19 mouse cellular contexts compared by ENCODE assay signal in the genomic region with DNA sequence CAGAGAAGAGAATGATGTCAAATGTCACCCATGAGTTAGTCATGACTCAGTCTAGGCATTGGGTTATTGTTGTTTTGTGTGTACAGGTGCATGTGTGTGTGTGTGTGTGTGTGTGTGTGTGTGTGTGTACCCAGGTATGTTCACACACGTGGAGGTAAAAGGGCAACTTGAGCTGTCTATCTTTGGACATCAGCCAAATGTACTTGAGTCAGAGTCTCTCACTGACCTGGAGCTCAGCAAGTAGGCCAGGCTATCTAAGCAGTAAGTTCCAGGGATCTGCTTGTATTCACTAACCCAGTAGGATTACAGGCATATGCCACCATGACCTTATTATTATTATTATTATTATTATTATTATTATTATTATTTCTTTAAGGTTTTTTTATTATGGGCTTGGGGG.
"Had no signal": no experiment of that assay in that cellular context is flagged by ENCODE, and none has a peak within 500 bp of the region (broad histone marks: within the 10 kb centered on the region; RNA-seq: fewer than 3 reads in every experiment).

No protein-coding gene starts in this region.

- H3K27ac ChIP-seq: midbrain, embryonic 10.5 days; midbrain, embryonic 12.5 days; neural tube, embryonic 13.5 days; neural tube, embryonic 15.5 days had no signal

- H3K9ac ChIP-seq: lung, embryonic 14.5 days; midbrain, embryonic 12.5 days; neural tube, embryonic 13.5 days; neural tube, embryonic 15.5 days had no signal

- DNase-seq: lung, adult 18-20 months; lung, embryonic 14.5 days; lung, postnatal 10 days; lung, postnatal 4 days; midbrain, embryonic 14.5 days; retina, postnatal 1 day; right cerebral cortex, adult 18-20 months; right cerebral cortex, postnatal 25 days; right cerebral cortex, postnatal 4 days; spleen, adult 18-20 months; thymus, adult 18-20 months; thymus, postnatal 14 days; thymus, postnatal 36 days had no signal

- H3K4me1 ChIP-seq: midbrain, embryonic 10.5 days; midbrain, embryonic 12.5 days; neural tube, embryonic 13.5 days; neural tube, embryonic 15.5 days had no signal

- ATAC-seq: midbrain, embryonic 16.5 days had no signal

- H3K4me2 ChIP-seq: lung, embryonic 14.5 days; midbrain, embryonic 12.5 days; neural tube, embryonic 13.5 days; neural tube, embryonic 15.5 days had no signal

- H3K36me3 ChIP-seq: midbrain, embryonic 10.5 days; midbrain, embryonic 12.5 days; neural tube, embryonic 13.5 days; neural tube, embryonic 15.5 days had no signal

- H3K9me3 ChIP-seq: midbrain, embryonic 10.5 days; midbrain, embryonic 12.5 days; neural tube, embryonic 13.5 days; neural tube, embryonic 15.5 days had no signal

- H3K4me3 ChIP-seq: midbrain, embryonic 10.5 days; midbrain, embryonic 12.5 days; myocyte; neural tube, embryonic 13.5 days; neural tube, embryonic 15.5 days had no signal

- H3K27me3 ChIP-seq: midbrain, embryonic 12.5 days; neural tube, embryonic 13.5 days; neural tube, embryonic 15.5 days had no signal
